Mouse (Mus musculus) heart, postnatal 0 days (tissue): ENCODE measurements around the gene Hist1h4c. TPM values are rescaled to one million over a fixed set of nuclear protein-coding genes. Genes with fewer than 3 reads are reported as not detected.

Source experiments
- ATAC-seq: fragments of 200-750 bp; cut with Nextera tagmentation; 2 replicates; pipeline ENCODE4 v1.8.0; 2017; ENCODE audit warnings: low read depth, moderate number of reproducible peaks, moderate library complexity; ENCODE audit not compliant: insufficient read depth
- DNase-seq: peaks from one replicate; pipeline ENCODE4 v3.0.0-alpha.2; 2016; ENCODE audit warnings: low spot score
- H3K27ac ChIP-seq: fragments of 300-500 bp; sonication (generic); 2 replicates; pipeline ENCODE4 v1.5.1; 2014; ENCODE audit warnings: low read depth, mild to moderate bottlenecking
- H3K27me3 ChIP-seq: fragments of 300-500 bp; sonication (generic); 2 replicates; pipeline ENCODE4 v1.6.1; 2014; ENCODE audit warnings: low read length, mixed read lengths; ENCODE audit not compliant: control insufficient read depth, insufficient read depth
- H3K36me3 ChIP-seq: fragments of 300-500 bp; sonication (generic); replicated peaks from 2 replicates; pipeline ENCODE4 v1.6.1; 2014; ENCODE audit warnings: low read length, mixed read lengths; ENCODE audit not compliant: control insufficient read depth, insufficient read depth
- H3K4me1 ChIP-seq: fragments of 300-500 bp; sonication (generic); 2 replicates; pipeline ENCODE4 v1.6.1; 2014; ENCODE audit warnings: antibody characterized with exemption; ENCODE audit not compliant: control insufficient read depth, insufficient read depth
- H3K4me2 ChIP-seq: fragments of 300-500 bp; sonication (generic); 2 replicates; pipeline ENCODE4 v1.6.1; 2014; ENCODE audit warnings: low read depth, mild to moderate bottlenecking, low read length, moderate library complexity
- H3K4me3 ChIP-seq: fragments of 300-500 bp; sonication (generic); 2 replicates; pipeline ENCODE4 v1.5.1; 2014; ENCODE audit warnings: low read depth, low read length
- H3K9ac ChIP-seq: fragments of 300-500 bp; sonication (generic); replicated peaks from 2 replicates; pipeline ENCODE4 v1.6.1; 2014; ENCODE audit warnings: low read depth, low read length, mixed read lengths
- H3K9me3 ChIP-seq: fragments of 300-500 bp; sonication (generic); replicated peaks from 2 replicates; pipeline ENCODE4 v1.6.1; 2016; ENCODE audit warnings: low read length; ENCODE audit not compliant: control insufficient read depth
- CTCF ChIP-seq: IDR thresholded peaks from 2 replicates; pipeline ENCODE4 v1.5.1; 2016; ENCODE audit warnings: antibody characterized with exemption, control low read depth, low read depth
- EP300 ChIP-seq: IDR thresholded peaks from 2 replicates; pipeline ENCODE4 v1.6.1; 2016; ENCODE audit warnings: antibody characterized with exemption, low read depth
- WGBS: fragments of 180-500 bp; shearing (Covaris S2); extraction: QIAGEN DNeasy Blood & Tissue Kit; methylation state at CpG from one replicate; pipeline ENCODE4 v1.1.7; 2014; 5-methylcytosine and 5-hydroxymethylcytosine counted together
- polyA plus RNA-seq: library from polyadenylated mRNA; unstranded; fragments of >200 nt; fragmentation: Nextera tagmentation; extraction: Ambion mirVana; gene quantifications from 2 replicates; pipeline ENCODE4 v1.2.1, GENCODE M21; 2015
- total RNA-seq: library from RNA; depleted of rRNA; stranded (reverse); fragments of >200 nt; gene quantifications from 2 replicates; pipeline ENCODE4 v1.2.3, GENCODE M21; 2014; ENCODE audit warnings: low replicate concordance

Gene Hist1h4c
- total and polyA plus RNA-seq, 2 experiments from 2014 or later = 1.7 to 1,607 TPM

DNA sequence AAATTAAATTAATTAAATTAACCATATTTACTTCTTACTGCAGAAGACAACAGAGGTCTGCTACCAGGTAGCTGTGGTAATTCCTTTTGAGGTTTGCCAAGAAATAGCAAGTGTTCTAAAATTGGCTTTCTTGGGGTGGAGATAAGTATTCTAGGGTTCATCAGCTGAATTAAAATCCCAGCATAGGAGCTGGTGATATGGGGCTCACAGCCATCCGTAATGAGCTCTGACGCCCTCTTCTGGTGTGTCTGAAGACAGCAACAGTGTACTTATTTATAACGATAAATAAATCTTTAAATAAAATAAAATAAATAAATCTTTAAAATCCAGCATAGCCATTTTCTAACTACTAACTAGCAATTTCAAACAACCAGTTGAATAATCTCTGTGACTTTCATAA is 1.5 kb upstream of the Hist1h4c start:
- Histone ChIP-seq H3K9me3 (no peaks in the 10 kb centered on the region), H3K4me1 (0 out of 2 replicates have a peak, but pooled peaks cover 6% of the 10 kb centered on the region), H3K9ac (no peak overlapping the region), H3K4me3 (no peak overlapping the region), H3K27me3 (no peaks in the 10 kb centered on the region), H3K4me2 (no peak overlapping the region), H3K27ac (no peak overlapping the region), H3K36me3 (no peaks in the 10 kb centered on the region)
- no peak for ATAC-seq
- no peak for DNase-seq
- WGBS = 54% methylated on average over 3 of the region's 3 CpGs
- no peak for TF ChIP-seq CTCF
- no peak for TF ChIP-seq EP300

DNA sequence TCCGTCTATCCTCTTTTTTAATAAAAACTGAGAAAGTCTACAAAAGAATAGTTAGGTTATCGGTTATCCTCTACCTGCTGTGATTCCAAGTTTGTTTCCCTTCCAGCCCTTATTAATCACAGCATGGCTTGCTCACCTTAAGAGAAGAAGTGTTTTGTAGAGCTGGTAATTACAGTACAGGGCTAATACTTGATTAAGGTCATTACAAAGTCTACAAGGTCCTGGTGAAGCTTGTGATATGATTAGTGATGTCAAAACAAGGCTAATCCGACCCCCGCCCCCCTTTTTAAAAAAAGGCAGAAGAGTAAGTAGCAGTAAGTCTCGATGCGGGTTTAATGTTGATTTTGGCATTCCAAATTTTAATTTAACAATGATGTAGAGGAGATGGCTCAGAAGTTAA is 742 bp upstream of the Hist1h4c start:
- Histone ChIP-seq H3K9ac (no peak overlapping the region), H3K27me3 (no peaks in the 10 kb centered on the region), H3K4me3 (peak overlapping the region; percentile 16; the same call in 1 of the 2 replicates), H3K9me3 (no peaks in the 10 kb centered on the region), H3K4me2 (peak overlapping the region; percentile 79; the same call in 1 of the 2 replicates), H3K36me3 (no peaks in the 10 kb centered on the region), H3K4me1 (0 out of 2 replicates have a peak, but pooled peaks cover 6% of the 10 kb centered on the region), H3K27ac (peak overlapping the region; percentile 92; the same call in 1 of the 2 replicates)
- ATAC-seq = no peak
- no peak for DNase-seq
- TF ChIP-seq EP300 (no peak), CTCF (no peak)
- WGBS = 60% methylated on average over 6 of the region's 6 CpGs

DNA sequence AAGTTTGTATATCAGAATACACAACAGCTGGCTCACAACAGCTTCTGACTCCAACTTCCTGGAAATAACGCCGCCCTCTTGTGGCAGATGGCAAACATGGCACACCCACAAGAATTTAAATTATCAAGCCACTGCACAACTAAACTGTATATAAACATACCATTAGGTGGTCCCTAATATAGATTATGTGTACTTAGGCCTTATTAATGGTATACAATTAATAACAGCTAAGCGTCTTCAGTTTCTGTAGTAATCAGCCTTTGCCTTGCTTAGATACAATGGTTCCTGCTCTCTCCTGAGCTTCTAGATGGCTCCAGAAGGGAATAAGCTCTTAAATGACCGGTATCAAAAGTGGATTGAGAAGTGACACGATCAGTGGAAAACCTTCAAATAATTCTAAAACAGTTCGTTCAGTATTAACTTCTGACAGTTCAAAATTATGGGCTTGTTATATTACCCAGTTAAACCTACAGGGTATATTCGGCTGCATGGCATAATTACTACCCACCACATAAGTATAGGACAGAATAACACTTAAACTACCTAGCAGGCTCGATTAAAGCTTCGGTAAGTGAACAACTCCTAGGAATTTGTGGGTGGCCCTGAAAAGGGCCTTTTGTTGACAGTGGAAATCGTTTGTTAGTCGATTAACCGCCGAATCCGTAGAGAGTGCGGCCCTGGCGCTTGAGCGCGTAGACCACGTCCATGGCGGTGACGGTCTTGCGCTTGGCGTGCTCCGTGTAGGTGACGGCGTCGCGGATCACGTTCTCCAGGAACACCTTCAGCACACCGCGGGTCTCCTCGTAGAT is 559 bp downstream of the Hist1h4c start:
- no peaks in the 10 kb centered on the region for H3K27me3 ChIP-seq
- peak; percentile 15; the same call in 1 of the 2 replicates for ATAC-seq
- DNase-seq = peak; percentile 78
- H3K4me3 ChIP-seq = peak overlapping the region; percentile 50
- under 1% methylated on average over 24 of the region's 32 CpGs for WGBS
- H3K9me3 ChIP-seq = no peaks in the 10 kb centered on the region
- TF ChIP-seq CTCF (peak; percentile 78), EP300 (no peak)
- peak overlapping the region; percentile 92 for H3K27ac ChIP-seq
- peak overlapping the region; percentile 65 for H3K9ac ChIP-seq
- H3K4me1 ChIP-seq = 0 out of 2 replicates have a peak, but pooled peaks cover 6% of the 10 kb centered on the region
- no peaks in the 10 kb centered on the region for H3K36me3 ChIP-seq
- peak overlapping the region; percentile 79 for H3K4me2 ChIP-seq

DNA sequence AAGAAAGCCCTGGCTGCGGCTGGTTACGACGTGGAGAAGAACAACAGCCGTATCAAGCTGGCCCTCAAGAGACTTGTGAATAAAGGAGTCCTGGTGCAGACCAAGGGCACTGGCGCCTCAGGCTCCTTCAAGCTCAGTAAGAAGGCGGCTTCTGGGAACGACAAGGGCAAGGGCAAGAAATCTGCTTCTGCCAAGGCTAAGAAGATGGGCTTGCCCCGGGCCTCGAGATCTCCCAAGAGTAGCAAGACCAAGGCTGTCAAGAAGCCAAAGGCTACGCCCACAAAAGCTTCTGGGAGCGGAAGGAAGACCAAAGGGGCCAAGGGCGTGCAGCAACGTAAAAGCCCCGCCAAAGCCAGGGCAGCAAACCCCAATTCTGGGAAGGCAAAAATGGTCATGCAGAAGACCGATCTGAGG is 2.2 kb downstream of the Hist1h4c start:
- no peak for DNase-seq
- Histone ChIP-seq H3K4me1 (0 out of 2 replicates have a peak, but pooled peaks cover 6% of the 10 kb centered on the region), H3K4me3 (no peak overlapping the region), H3K9me3 (no peaks in the 10 kb centered on the region), H3K27ac (no peak overlapping the region), H3K9ac (no peak overlapping the region), H3K27me3 (no peaks in the 10 kb centered on the region), H3K4me2 (peak overlapping the region; percentile 14; the same call in 1 of the 2 replicates), H3K36me3 (no peaks in the 10 kb centered on the region)
- ATAC-seq = no peak
- 58% methylated on average over 15 of the region's 15 CpGs for WGBS
- TF ChIP-seq EP300 (no peak), CTCF (no peak)

DNA sequence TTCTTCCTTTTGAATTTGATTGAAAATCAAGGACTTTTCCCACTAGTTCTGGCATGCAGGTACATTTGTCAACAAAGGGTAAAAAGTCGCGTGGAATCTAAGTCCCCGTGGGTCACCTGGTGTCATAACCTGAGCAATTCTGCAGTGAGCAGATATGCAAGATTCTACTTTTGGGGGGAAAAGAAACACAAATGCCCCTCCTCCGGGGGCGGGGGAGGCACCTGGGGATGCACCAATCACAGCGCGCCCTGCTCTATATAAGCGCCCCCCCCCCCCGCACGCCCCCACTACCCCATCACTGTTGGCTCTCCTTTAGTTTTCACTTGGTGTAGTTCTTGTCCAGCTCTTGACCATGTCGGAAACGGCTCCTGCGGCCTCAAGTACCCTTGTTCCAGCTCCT is 2.7 kb downstream of the Hist1h4c start, which contains the start of gene Hist1h1t:
Gene Hist1h1t (plus strand): TSS at position 301 of the 400 bp plus-strand sequence.
- TF ChIP-seq CTCF = no peak
- no peak for TF ChIP-seq EP300
- no peaks in the 10 kb centered on the region for H3K36me3 ChIP-seq
- ATAC-seq (no peak), DNase-seq (no peak)
- H3K4me1 ChIP-seq = 0 out of 2 replicates have a peak, but pooled peaks cover 6% of the 10 kb centered on the region
- peak within 1 kb of the TSS; percentile 14; the same call in 1 of the 2 replicates for H3K4me2 ChIP-seq
- WGBS = 38% methylated on average over 12 of the region's 13 CpGs
- H3K9me3 ChIP-seq = no peaks in the 10 kb centered on the region
- H3K27ac ChIP-seq = no peak within 1 kb of the TSS
- H3K9ac ChIP-seq = no peak within 1 kb of the TSS
- H3K27me3 ChIP-seq = no peaks in the 10 kb centered on the region
- H3K4me3 ChIP-seq = no peak within 1 kb of the TSS
